Mouse (Mus musculus): ENCODE measurements around the gene Uri1. TPM values are rescaled to one million over a fixed set of nuclear protein-coding genes. Genes with fewer than 3 reads are reported as not detected.

Uri1 gene
- total RNA-seq, 2 experiments from 2014 or later = 32.3 to 46.1 TPM

DNA sequence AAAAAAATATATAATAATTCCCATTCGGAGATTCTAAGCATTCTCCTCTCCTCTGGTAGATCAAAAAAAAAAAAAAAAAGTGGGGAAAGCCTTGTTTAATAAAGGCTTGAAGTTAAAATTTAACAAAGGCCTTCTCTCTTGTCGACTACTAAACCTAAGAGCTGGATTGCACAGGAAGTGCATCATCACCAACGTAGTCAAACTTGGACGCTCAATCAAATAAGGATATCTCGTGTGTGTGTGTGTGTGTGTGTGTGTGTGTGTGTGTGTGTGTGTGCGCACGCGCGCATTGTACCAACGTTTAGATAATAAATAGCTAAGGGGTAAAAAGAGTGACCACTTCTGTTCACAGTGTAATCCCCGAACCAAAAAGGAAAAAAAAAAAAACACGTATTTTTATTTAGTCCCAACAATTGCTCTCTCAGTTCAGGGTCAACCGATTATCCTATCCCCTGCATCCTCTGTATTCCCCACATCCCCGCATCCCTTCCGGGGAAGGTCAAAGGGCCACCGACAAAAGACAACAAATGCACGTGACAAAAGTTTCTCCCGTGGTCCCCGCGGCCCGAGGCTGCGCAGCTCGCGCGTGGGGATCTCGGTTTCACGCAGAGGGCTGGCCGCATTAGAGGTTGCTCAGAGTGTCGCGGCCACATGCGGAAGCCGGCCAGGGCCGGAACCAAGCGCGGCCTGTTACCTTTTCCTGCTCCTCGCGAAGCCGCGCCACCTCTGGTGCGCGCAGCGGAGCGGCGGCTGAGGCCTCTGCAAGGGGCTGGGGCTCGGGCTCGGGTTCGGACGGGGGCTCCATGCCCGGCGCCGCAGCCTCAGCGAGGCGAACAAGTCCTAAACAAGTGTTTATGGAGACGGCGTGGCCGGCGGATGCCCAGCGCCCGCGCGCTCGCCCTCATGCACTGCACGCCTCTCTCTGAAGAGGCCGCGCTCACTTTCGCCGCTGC lies 4.7 kb downstream of the Uri1 start:
- peak in 1 of 2 experiments; percentile 72 for DNase-seq (ENCODE audit: low spot score in 2 of 2)

- no peak for DNase-seq (ENCODE audit: low spot score in 2 of 2)
Observed at GRCm38 (mm10) chr7:38015356-38015755, 8.0 kb downstream of the Uri1 start.

GRCm38 (mm10) chr7:38013946-38014345 lies 9.4 kb downstream of the Uri1 start:
- DNase-seq (ENCODE audit: low spot score in 2 of 2) = no peak

GRCm38 (mm10) chr7:38012811-38013210 lies 10.5 kb downstream of the Uri1 start:
- no peak for DNase-seq (ENCODE audit: low spot score in 2 of 2)

DNA sequence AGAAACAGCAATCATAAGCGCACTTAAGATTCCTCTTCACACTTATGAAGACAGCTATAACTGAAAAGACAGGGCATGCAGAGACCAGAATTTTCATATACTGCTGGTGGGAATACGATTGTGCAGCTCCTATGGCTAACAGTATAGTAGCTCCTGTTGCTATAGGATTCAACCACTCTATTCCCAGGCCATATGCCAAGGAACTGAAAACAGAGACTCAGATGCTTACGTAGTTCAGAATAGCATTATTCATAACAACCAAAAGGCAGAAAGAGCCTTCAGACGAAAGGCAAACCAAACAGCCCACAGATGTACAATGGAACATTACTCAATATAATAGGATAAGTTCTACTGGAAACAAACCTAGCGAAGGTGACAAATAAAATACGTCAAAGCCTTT lies 15.0 kb downstream of the Uri1 start:
- DNase-seq (ENCODE audit: low spot score in 2 of 2) = no peak

- no peak for DNase-seq (ENCODE audit: low spot score in 2 of 2)
Observed at GRCm38 (mm10) chr7:38002451-38002850, 20.9 kb downstream of the Uri1 start.

DNA sequence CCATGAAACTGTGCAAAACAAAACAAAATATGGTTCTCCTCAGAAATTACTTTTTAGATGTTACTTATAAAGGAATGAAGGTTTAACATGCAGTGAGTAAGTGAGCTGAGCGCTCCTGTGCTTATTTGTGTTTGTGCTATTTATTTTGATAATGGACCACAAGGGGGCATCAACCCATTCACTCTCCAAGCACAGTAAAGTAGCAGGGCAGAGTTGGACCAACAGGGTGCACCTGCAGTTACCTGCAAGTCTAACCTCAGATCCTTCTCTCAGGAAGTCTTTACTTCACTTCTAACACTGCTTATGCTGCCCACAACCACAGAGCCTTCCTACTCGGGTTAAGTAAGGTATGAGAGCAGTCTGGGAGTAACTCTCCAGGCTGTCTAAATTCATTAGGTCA lies 23.7 kb downstream of the Uri1 start:
- no peak for DNase-seq (ENCODE audit: low spot score in 2 of 2)

DNA sequence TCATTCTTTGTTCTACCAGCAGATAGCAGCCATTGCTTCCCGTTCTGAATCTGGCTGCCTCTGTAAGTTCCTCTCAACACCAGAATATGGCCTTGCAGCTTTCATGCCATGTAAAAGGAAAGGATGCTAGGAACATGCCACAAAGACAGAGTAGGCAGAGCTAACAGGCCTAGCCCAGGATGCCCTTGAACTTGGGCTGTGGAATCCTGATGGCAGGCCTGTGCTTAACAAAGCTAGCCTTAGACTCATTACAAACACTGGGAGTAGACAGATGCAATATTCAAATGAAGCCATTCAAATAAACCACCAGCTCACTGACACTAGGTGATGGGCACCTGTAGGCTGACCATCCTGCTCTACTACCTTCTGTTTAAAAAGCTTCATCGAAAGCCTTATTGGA lies 30.5 kb downstream of the Uri1 start:
- no peak for DNase-seq (ENCODE audit: low spot score in 2 of 2)

DNA sequence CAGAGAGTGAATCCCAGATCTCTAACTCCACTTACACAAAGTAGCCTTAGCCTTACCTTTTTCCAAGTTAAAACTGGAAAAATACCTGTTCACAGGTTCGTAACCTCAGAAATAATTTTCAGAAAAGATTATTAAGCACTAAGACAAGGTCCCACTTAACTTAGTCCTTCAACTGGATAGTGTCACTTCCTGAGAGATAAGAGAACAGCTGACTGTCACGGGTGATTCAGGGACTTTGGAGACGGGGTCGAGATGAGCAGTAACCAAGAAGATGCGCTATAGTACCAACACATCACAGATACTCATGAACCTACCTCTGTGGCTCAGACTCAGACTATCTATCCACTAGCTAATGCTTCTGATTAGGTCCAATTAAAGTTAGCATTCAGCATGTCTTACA lies 38.5 kb downstream of the Uri1 start:
- no peak for DNase-seq (ENCODE audit: low spot score in 2 of 2)

DNA sequence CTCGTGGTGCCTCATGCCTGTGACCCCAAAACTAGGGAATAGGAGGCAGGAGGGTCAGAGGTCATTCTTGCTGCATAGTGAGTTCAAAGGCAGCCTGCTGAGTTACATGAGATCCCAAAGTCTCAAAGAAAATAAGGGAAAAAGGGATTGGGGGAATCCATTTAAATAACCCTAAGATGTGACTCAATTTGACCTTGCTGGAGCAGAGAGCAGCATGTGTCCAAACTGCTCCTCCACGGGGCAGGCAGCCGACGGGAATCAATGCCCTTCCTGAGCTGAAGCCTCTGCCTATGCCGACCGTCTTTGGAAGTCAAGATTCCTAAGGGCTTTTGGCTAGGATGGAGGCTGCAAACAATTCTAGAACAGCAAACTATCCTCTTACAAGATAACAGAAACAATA lies 39.9 kb downstream of the Uri1 start:
- no peak for DNase-seq (ENCODE audit: low spot score in 2 of 2)

DNA sequence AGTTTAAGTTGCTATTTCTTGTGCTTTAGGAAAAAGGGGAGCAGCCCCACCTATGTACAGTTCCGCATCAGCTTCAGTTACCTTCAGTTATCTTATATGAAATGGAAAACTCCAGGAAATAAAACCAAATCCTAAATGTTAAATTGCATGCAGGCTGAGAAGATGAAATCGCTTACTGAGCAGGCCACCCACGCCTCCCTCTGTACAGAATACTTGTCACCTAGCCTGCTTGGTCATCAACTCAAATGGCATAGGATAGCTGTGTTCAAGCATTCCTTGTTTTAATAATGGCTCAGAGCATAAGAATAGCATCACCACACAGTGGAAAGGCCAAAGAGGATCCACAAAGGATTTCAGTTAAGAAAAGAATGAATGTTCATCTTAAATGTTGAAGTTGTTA lies 43.6 kb downstream of the Uri1 start:
- no peak for DNase-seq (ENCODE audit: low spot score in 2 of 2)

DNA sequence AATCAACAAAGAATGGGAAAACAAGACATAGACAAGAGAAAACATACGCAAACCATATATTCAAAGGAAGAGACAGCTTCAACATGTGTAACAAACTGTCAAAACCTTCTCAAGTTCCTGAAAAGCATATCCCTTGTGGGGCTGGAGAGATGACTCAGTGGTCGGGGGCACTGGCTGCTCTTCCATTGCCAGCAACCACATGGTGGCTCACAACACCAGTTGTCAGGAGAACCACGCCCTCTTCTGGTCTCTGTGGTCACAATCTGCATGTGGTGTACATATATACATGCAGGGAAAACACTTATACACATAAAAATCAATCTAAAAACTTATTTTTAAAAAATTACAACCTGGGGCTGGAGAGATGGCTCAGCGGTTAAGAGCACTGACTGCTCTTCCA lies 44.9 kb downstream of the Uri1 start:
- DNase-seq (ENCODE audit: low spot score in 2 of 2) = no peak

DNA sequence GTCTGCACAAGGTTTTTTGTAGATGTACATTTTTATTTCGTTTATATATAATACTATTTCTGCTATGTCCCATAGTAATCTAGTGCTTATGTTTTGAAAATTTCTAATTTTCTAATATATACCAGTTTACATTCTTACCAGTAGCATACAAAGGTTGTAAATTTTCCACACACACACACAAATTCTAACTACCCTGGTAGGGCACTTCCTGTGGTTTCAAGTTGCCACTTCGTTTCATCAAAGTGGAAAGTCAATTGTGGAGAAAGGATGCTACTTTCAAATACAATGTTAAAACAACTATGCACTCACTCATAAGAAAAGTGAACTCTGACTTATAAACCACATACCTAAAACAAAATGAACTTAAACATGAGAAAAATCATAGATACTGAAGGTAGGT lies 45.7 kb downstream of the Uri1 start:
- DNase-seq (ENCODE audit: low spot score in 2 of 2) = no peak

DNA sequence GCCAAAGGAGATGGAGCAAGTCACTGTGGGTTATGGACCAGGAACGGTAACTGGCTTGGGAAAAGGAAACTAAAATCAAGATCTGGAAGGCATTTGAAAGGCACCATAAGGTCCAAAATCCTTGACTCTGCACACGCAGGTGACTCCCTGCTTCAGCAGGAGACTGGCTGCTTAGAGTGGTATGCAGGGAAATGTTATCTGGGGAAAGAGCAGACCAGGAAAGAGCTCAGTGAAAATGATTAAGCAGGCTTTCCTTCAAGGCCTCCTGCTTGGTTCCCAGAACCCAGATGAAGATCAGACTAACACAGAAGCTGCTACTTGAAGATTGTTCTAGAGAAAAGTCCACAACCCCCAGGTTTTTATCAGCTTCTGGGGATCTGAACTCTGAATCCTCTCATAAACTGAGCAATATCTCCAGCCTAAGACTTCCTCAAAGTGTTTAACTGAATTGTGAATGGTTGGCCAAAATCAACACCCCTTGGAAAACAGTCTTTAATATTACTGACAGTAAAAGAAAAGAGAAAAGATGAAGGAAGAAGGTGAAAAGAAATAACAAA lies 50.3 kb downstream of the Uri1 start:
- DNase-seq (ENCODE audit: low spot score in 2 of 2) = no peak

DNA sequence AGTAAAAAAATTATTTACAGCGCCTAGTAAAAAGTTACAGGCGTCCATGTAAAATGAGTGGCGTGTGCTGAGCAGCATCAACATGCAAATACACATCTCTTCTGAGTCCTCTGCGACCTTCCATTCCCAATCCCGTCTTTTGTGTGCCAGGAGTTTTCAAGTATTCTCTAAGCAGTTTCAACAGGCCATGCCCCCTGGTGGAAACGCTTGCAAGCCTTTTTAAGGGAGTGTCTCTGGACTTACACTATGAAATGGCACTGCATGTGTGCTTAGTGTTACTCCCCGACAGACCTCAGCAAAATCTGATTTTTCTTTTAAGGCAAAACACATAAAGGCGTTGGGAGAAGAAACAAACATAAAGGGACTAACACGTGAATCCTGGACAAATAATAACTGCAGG lies 50.8 kb downstream of the Uri1 start:
- no peak for DNase-seq (ENCODE audit: low spot score in 2 of 2)

GRCm38 (mm10) chr7:37962326-37962725 lies 61.0 kb downstream of the Uri1 start:
- DNase-seq (ENCODE audit: low spot score in 2 of 2) = no peak

DNA sequence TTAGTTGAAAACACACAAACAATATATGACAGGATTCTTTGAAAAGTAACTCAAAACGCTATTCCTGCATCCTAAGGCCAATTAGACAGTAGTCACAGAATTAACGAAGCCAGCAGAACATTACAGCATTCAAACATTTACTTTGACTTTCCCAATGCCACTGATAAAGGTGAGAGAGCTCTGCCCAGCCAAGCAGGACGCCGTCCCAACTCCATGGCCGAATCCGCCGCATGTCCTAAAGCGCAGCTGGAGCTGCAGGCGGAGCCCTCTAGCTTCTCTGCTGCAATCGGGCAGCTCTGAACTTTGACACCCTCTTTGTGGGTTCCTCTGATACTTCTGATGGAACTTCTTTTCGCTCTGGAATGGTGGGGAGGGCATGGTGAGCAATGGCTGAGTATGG lies 62.1 kb downstream of the Uri1 start:
- DNase-seq (ENCODE audit: low spot score in 2 of 2) = no peak

DNA sequence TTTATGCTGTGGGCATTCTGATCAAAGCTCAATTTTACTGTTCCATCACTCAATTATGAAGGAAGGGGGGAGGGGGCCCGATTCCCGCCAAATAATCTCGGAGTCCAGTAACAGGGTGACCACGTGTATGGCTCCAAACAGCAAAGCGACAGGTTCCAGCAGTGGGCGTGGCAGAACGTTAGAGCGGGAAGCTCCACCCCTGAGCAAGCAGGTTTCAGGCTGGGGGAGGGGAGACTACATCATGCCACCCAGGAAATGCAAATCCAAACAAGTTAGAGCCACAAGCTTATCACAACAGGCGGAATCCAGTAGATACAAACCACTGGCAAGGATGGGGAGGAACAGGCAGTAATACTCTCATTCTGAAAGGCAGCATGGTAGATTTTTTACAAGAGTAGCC lies 71.5 kb downstream of the Uri1 start:
- no peak for DNase-seq (ENCODE audit: low spot score in 2 of 2)

- DNase-seq (ENCODE audit: low spot score in 2 of 2) = no peak
Observed at GRCm38 (mm10) chr7:37936459-37936858, 86.9 kb downstream of the Uri1 start.

- no peak for DNase-seq (ENCODE audit: low spot score in 2 of 2)
Observed at GRCm38 (mm10) chr7:37935786-37936185, 87.6 kb downstream of the Uri1 start.

DNA sequence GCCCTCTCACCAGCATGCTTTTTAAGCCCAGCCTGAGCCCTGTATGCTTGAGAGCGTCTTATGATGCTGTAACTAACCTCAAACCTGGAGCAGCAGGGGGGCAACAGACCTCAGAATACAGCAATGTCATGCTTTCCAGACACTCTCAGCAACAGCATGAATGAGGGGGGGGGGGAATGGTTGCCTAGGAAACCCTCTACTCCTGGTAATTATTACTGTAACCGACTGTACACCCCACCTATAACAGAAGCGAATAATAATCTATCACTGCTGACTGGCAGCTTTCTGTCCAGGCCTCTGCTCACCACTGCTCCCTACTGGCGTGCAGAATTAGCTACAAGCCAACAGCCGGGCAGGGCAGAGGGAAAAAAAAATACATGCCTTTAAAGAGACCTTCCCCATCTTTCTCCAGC lies 88.6 kb downstream of the Uri1 start:
- DNase-seq (ENCODE audit: low spot score in 2 of 2) = no peak

- no peak for DNase-seq (ENCODE audit: low spot score in 2 of 2)
Observed at GRCm38 (mm10) chr7:37933754-37934308, 89.5 kb downstream of the Uri1 start.
